Mouse (Mus musculus) neural tube, embryonic 12.5 days (tissue): ENCODE data around the gene Wfdc6a. TPM values are rescaled to one million over a fixed set of nuclear protein-coding genes. Genes with fewer than 3 reads are reported as not detected.

ENCODE experiments used
- ATAC-seq: fragments of 200-750 bp; cut with Nextera tagmentation; 2 replicates; pipeline ENCODE4 v1.8.0; 2017; ENCODE audit warnings: low read depth, mild to moderate bottlenecking, moderate TSS enrichment, moderate library complexity; ENCODE audit not compliant: low FRiP score
- H3K27ac ChIP-seq: fragments of 300-500 bp; sonication (generic); 2 replicates; pipeline ENCODE4 v1.5.1; 2016
- H3K27me3 ChIP-seq: fragments of 300-500 bp; sonication (generic); replicated peaks from 2 replicates; pipeline ENCODE4 v1.6.1; 2016; ENCODE audit warnings: mild to moderate bottlenecking
- H3K36me3 ChIP-seq: fragments of 300-500 bp; sonication (generic); 2 replicates; pipeline ENCODE4 v1.6.1; 2016; ENCODE audit warnings: mild to moderate bottlenecking
- H3K4me1 ChIP-seq: fragments of 300-500 bp; sonication (generic); 2 replicates; pipeline ENCODE4 v1.6.1; 2016
- H3K4me2 ChIP-seq: fragments of 300-500 bp; sonication (generic); replicated peaks from 2 replicates; pipeline ENCODE4 v1.6.1; 2016; ENCODE audit warnings: mild to moderate bottlenecking
- H3K4me3 ChIP-seq: fragments of 300-500 bp; sonication (generic); 2 replicates; pipeline ENCODE4 v1.5.1; 2016
- H3K9ac ChIP-seq: fragments of 300-500 bp; sonication (generic); 2 replicates; pipeline ENCODE4 v1.6.1; 2016; ENCODE audit warnings: mild to moderate bottlenecking
- H3K9me3 ChIP-seq: fragments of 300-500 bp; sonication (generic); 2 replicates; pipeline ENCODE4 v1.6.1; 2016; ENCODE audit warnings: mild to moderate bottlenecking
- WGBS: fragments of 180-500 bp; shearing (Covaris S2); methylation state at CpG from one replicate; pipeline ENCODE4 v1.1.7; 2016; 5-methylcytosine and 5-hydroxymethylcytosine counted together
- polyA plus RNA-seq: library from polyadenylated mRNA; unstranded; fragments of >200 nt; fragmentation: Nextera tagmentation; extraction: Ambion mirVana; gene quantifications from 2 replicates; pipeline ENCODE4 v1.2.1, GENCODE M21; 2016

Wfdc6a gene
- polyA plus RNA-seq, 1 experiment from 2014 or later: not detected

- no peak for ATAC-seq
- Histone ChIP-seq H3K27ac (no peak overlapping the region), H3K4me1 (peaks cover 16% of the 10 kb centered on the region), H3K4me2 (no peak overlapping the region), H3K36me3 (no peaks in the 10 kb centered on the region), H3K9ac (no peak overlapping the region), H3K9me3 (no peaks in the 10 kb centered on the region), H3K27me3 (peaks cover 19% of the 10 kb centered on the region), H3K4me3 (no peak overlapping the region)
- WGBS: 84% methylated on average over 2 of the region's 2 CpGs
These were observed 18.2 kb downstream of the Wfdc6a start for GRCm38 (mm10) chr2:164566997-164567396.

DNA sequence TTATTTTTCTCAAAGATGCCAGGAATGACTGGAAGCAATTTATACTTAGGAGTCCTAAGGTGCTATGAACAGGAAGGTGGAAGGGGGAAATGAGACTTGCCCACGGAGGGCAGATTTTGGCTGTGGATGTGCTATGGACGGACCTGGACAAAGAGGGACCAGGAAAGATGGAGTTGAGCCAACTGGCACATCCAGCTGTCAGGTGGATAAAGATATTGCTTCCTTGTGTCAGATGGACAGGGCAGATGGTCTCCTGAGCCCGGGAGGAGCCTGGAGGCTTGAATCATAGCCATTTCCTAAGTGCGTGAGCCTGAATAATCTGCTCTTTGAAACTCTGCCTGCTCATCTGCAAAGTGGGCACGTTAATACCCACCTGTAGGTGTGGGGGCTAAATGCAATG, 20.9 kb downstream of the Wfdc6a start:
- no peak overlapping the region for H3K4me3 ChIP-seq
- H3K4me1 ChIP-seq: peaks cover 16% of the 10 kb centered on the region
- H3K4me2 ChIP-seq: no peak overlapping the region
- H3K9ac ChIP-seq: no peak overlapping the region
- no peaks in the 10 kb centered on the region for H3K9me3 ChIP-seq
- peaks cover 21% of the 10 kb centered on the region for H3K27me3 ChIP-seq
- no peak for ATAC-seq
- no peaks in the 10 kb centered on the region for H3K36me3 ChIP-seq
- H3K27ac ChIP-seq: no peak overlapping the region
- 70% methylated on average over 5 of the region's 5 CpGs for WGBS

DNA sequence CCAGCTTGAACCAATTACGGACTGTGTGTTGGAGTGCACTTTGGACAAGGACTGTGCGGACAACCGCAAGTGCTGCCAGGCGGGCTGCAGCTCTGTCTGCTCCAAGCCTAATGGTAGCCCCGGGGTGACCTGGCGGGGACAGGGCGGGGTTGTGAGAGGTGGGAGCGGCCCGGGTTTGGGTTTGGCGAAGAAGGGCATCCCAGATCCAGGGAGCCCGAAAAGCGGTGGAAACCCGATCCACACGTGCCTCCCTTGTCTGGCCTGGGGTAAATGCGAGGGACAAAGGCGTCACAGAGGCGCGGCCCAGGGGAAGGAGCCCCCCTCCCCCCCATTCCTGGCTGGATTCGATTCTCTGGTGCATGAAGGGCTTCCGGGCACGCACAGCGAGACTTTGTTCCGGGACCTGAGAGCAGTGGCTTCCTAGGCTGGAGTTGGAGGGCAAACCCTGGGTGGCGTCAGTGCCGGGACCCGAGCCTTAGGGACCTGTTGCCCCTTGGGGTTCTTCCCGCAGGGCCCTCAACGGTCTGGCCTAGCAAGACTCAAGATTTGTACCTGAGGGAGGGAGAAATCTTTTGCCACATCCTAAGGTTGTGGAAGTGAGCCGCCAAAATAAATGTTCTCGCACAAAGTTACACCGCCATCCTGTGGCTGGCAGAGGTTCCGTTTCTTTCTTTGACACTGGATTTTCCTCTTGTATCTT, 21.8 kb downstream of the Wfdc6a start:
- Histone ChIP-seq H3K4me1 (peaks cover 16% of the 10 kb centered on the region), H3K27me3 (peaks cover 21% of the 10 kb centered on the region), H3K36me3 (no peaks in the 10 kb centered on the region), H3K4me3 (peak overlapping the region; percentile 41), H3K9ac (peak overlapping the region; percentile 58), H3K27ac (no peak overlapping the region), H3K4me2 (peak overlapping the region; percentile 88), H3K9me3 (no peaks in the 10 kb centered on the region)
- peak; percentile 76 for ATAC-seq
- WGBS: 1% methylated on average over 32 of the region's 32 CpGs

GRCm38 (mm10) chr2:164562391-164563188, 22.7 kb downstream of the Wfdc6a start, which contains the start of gene Wfdc2:
Gene Wfdc2 (plus strand): TSS chr2:164562413.
- Histone ChIP-seq H3K9ac (peak within 1 kb of the TSS; percentile 58), H3K27me3 (peaks cover 21% of the 10 kb centered on the region), H3K36me3 (no peaks in the 10 kb centered on the region), H3K4me1 (peaks cover 16% of the 10 kb centered on the region), H3K9me3 (no peaks in the 10 kb centered on the region), H3K4me2 (peak within 1 kb of the TSS; percentile 88), H3K27ac (no peak within 1 kb of the TSS), H3K4me3 (peak within 1 kb of the TSS; percentile 41)
- 4% methylated on average over 24 of the region's 24 CpGs for WGBS
- peak; percentile 37 for ATAC-seq

- Histone ChIP-seq H3K27me3 (peaks cover 20% of the 10 kb centered on the region), H3K4me2 (no peak overlapping the region), H3K9me3 (no peaks in the 10 kb centered on the region), H3K9ac (no peak overlapping the region), H3K4me3 (no peak overlapping the region), H3K27ac (no peak overlapping the region), H3K36me3 (no peaks in the 10 kb centered on the region), H3K4me1 (peaks cover 16% of the 10 kb centered on the region)
- ATAC-seq: no peak
- 91% methylated on average over 8 of the region's 8 CpGs for WGBS
These were observed 25.1 kb downstream of the Wfdc6a start for GRCm38 (mm10) chr2:164560106-164560505.

- ATAC-seq: no peak
- H3K27me3 ChIP-seq: peaks cover 18% of the 10 kb centered on the region
- WGBS: 44% methylated on average over 16 of the region's 16 CpGs
- H3K9me3 ChIP-seq: no peaks in the 10 kb centered on the region
- no peak overlapping the region for H3K4me3 ChIP-seq
- no peak overlapping the region for H3K27ac ChIP-seq
- H3K4me1 ChIP-seq: peaks cover 16% of the 10 kb centered on the region
- no peak overlapping the region for H3K4me2 ChIP-seq
- H3K36me3 ChIP-seq: no peaks in the 10 kb centered on the region
- H3K9ac ChIP-seq: no peak overlapping the region
These were observed 26.1 kb downstream of the Wfdc6a start for GRCm38 (mm10) chr2:164558991-164559645.

DNA sequence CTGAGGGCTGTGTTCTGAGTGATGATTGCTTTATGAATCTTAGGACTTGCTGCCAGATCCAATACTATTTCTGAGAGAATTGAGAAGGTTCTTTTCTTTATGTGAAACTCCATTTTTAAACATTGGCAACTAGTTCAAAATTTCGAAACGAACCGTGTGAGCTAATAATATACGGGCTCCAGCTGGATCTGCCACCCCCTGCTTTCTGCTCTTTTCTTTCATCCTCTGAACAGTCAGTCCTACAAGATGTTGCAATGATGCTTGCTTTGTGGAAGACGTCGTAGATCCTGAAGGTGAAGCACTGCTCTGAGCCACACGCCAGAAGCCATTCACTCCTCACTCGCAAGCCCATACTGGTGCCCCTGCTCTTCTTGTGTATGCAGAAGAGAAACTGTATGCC, 26.8 kb downstream of the Wfdc6a start:
- H3K9ac ChIP-seq: no peak overlapping the region

DNA sequence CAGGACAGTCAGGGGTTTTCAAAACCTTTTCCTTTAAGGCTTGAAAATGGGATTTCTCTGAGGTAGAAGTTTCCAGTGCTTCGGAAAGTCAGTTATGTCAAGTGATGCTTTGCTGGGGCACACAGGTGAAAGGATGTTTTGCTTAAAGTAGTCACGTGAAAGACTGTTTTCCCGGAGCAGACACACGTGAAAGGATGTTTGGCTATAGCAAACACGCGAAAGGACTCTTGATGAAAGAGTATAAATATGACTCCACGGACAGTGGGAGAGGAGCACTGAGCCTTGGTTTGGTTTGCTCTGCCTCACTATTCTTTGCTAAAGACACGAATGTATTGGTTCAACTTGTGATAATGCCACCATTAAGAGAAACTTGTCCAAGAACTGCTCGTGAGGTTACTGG, 33.7 kb downstream of the Wfdc6a start:
- Histone ChIP-seq H3K27ac (no peak overlapping the region), H3K27me3 (no peaks in the 10 kb centered on the region), H3K9me3 (no peaks in the 10 kb centered on the region), H3K4me3 (no peak overlapping the region), H3K4me1 (no peaks in the 10 kb centered on the region; the same call in none of the 2 replicates), H3K4me2 (no peak overlapping the region), H3K9ac (no peak overlapping the region), H3K36me3 (no peaks in the 10 kb centered on the region)
- ATAC-seq: no peak
- 90% methylated on average over 9 of the region's 9 CpGs for WGBS

More for the DNA sequence above, 26.8 kb downstream of the Wfdc6a start:
- H3K9me3 ChIP-seq: no peaks in the 10 kb centered on the region
- no peaks in the 10 kb centered on the region for H3K36me3 ChIP-seq
- no peak overlapping the region for H3K27ac ChIP-seq
- WGBS: 85% methylated on average over 8 of the region's 8 CpGs
- H3K4me3 ChIP-seq: no peak overlapping the region
- peaks cover 15% of the 10 kb centered on the region for H3K27me3 ChIP-seq
- peaks cover 13% of the 10 kb centered on the region for H3K4me1 ChIP-seq
- no peak for ATAC-seq
- H3K4me2 ChIP-seq: no peak overlapping the region

GRCm38 (mm10) chr2:164550895-164551269, 34.4 kb downstream of the Wfdc6a start:
- Histone ChIP-seq H3K27ac (no peak overlapping the region), H3K9ac (no peak overlapping the region), H3K27me3 (no peaks in the 10 kb centered on the region), H3K9me3 (no peaks in the 10 kb centered on the region), H3K4me3 (no peak overlapping the region), H3K4me1 (no peaks in the 10 kb centered on the region; the same call in none of the 2 replicates), H3K4me2 (no peak overlapping the region), H3K36me3 (no peaks in the 10 kb centered on the region)
- ATAC-seq: no peak
- WGBS: 81% methylated on average over 2 of the region's 2 CpGs

GRCm38 (mm10) chr2:164549963-164550894, 35.0 kb downstream of the Wfdc6a start:
- Histone ChIP-seq H3K4me3 (no peak overlapping the region), H3K4me2 (no peak overlapping the region), H3K36me3 (no peaks in the 10 kb centered on the region), H3K9ac (0 out of 2 replicates have a peak overlapping the region, but pooled peaks have one; percentile 29), H3K9me3 (no peaks in the 10 kb centered on the region), H3K27me3 (no peaks in the 10 kb centered on the region), H3K27ac (no peak overlapping the region), H3K4me1 (no peaks in the 10 kb centered on the region; the same call in none of the 2 replicates)
- 35% methylated on average over 10 of the region's 10 CpGs for WGBS
- no peak for ATAC-seq

DNA sequence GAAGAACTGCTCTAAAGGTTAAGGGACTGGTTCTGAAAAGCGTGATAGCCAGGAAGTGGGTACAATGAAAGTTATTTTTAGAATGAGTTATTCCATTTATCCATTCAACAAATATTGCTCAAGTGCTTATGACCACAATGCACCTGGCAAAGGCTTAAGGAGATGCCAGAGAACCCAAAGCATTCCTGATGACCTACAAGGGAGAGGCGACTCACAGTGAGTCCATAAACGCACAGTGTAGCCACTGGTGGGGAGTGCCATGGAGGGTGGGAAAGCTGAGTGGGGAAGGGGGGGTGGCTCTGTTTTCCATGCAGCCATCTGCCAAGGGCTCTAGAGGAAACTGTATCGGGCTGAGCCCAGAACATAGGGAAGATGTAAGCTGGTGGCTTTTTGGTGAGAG, 35.9 kb downstream of the Wfdc6a start:
- Histone ChIP-seq H3K9ac (no peak overlapping the region), H3K9me3 (no peaks in the 10 kb centered on the region), H3K36me3 (no peaks in the 10 kb centered on the region), H3K4me3 (no peak overlapping the region), H3K27ac (no peak overlapping the region), H3K4me1 (no peaks in the 10 kb centered on the region; the same call in none of the 2 replicates), H3K4me2 (no peak overlapping the region), H3K27me3 (0 out of 2 replicates have a peak, but pooled peaks cover 2% of the 10 kb centered on the region)
- 56% methylated on average over 4 of the region's 4 CpGs for WGBS
- no peak for ATAC-seq
